Mouse (Mus musculus) midbrain, embryonic 11.5 days (tissue): Measurements from ENCODE around the gene Parp2. TPM values are rescaled to one million over a fixed set of nuclear protein-coding genes. Genes with fewer than 3 reads are reported as not detected.
"Not testable (repeated sequence)": the region's sequence is repeated elsewhere in the genome, so short reads cannot be mapped to it uniquely, and the experiment has no call there.

Source experiments
- ATAC-seq: fragments of 200-750 bp; cut with Nextera tagmentation; 2 replicates; pipeline ENCODE4 v1.8.0; 2017; ENCODE audit warnings: moderate TSS enrichment, moderate library complexity; ENCODE audit not compliant: low FRiP score
- DNase-seq: peaks from one replicate; pipeline ENCODE4 v3.0.0; 2015; ENCODE audit warnings: low spot score; ENCODE audit errors: missing footprints
- H3K27ac ChIP-seq: fragments of 300-500 bp; sonication (generic); 2 replicates; pipeline ENCODE4 v1.5.1; 2014; ENCODE audit warnings: low read depth, low read length
- H3K27me3 ChIP-seq: fragments of 300-500 bp; sonication (generic); 2 replicates; pipeline ENCODE4 v1.6.1; 2014; ENCODE audit warnings: mild to moderate bottlenecking, low read length, moderate library complexity, mixed read lengths; ENCODE audit not compliant: control insufficient read depth, insufficient read depth
- H3K36me3 ChIP-seq: fragments of 300-500 bp; sonication (generic); 2 replicates; pipeline ENCODE4 v1.6.1; 2014; ENCODE audit warnings: mild to moderate bottlenecking, low read length, moderate library complexity, mixed read lengths; ENCODE audit not compliant: control insufficient read depth, insufficient read depth
- H3K4me1 ChIP-seq: fragments of 300-500 bp; sonication (generic); 2 replicates; pipeline ENCODE4 v1.6.1; 2014; ENCODE audit warnings: low read length; ENCODE audit not compliant: control insufficient read depth, insufficient read depth
- H3K4me2 ChIP-seq: fragments of 300-500 bp; sonication (generic); 2 replicates; pipeline ENCODE4 v1.6.1; 2014; ENCODE audit warnings: mild to moderate bottlenecking, moderate library complexity
- H3K4me3 ChIP-seq: fragments of 300-500 bp; sonication (generic); 2 replicates; pipeline ENCODE4 v1.5.1; 2014; ENCODE audit warnings: low read depth, low read length
- H3K9ac ChIP-seq: fragments of 300-500 bp; sonication (generic); 2 replicates; pipeline ENCODE4 v1.6.1; 2014; ENCODE audit warnings: low read length
- H3K9me3 ChIP-seq: fragments of 300-500 bp; sonication (generic); 2 replicates; pipeline ENCODE4 v1.6.1; 2016; ENCODE audit warnings: low read length; ENCODE audit not compliant: control insufficient read depth
- WGBS: fragments of 180-500 bp; shearing (Covaris S2); extraction: QIAGEN DNeasy Blood & Tissue Kit; methylation state at CpG from one replicate; pipeline ENCODE4 v1.1.7; 2014; 5-methylcytosine and 5-hydroxymethylcytosine counted together
- polyA plus RNA-seq: library from polyadenylated mRNA; unstranded; fragments of >200 nt; fragmentation: Nextera tagmentation; extraction: Ambion mirVana; gene quantifications from 2 replicates; pipeline ENCODE4 v1.2.1, GENCODE M21; 2014

The Parp2 gene
- polyA plus RNA-seq, 1 experiment from 2014 or later = 61.9 TPM

GRCm38 (mm10) chr14:50865005-50865404 lies 57.4 kb downstream of the Parp2 start:
- H3K4me3 ChIP-seq, H3K9ac ChIP-seq, H3K4me2 ChIP-seq, H3K27me3 ChIP-seq, ATAC-seq, H3K27ac ChIP-seq, H3K4me1 ChIP-seq, H3K36me3 ChIP-seq, H3K9me3 ChIP-seq, DNase-seq: not testable (repeated sequence)

- no peak for DNase-seq
- no peak overlapping the region for H3K27ac ChIP-seq
- H3K9ac ChIP-seq = no peak overlapping the region
- WGBS = 98% methylated on average over 3 of the region's 3 CpGs
- H3K9me3 ChIP-seq = no peaks in the 10 kb centered on the region
- H3K4me2 ChIP-seq = no peak overlapping the region
- H3K27me3 ChIP-seq = no peaks in the 10 kb centered on the region
- no peaks in the 10 kb centered on the region for H3K36me3 ChIP-seq
- H3K4me3 ChIP-seq = no peak overlapping the region
- no peak for ATAC-seq
- H3K4me1 ChIP-seq = no peaks in the 10 kb centered on the region
Measured at GRCm38 (mm10) chr14:50866966-50867365, 59.3 kb downstream of the Parp2 start.

GRCm38 (mm10) chr14:50868211-50868610 lies 60.6 kb downstream of the Parp2 start:
- no peak for DNase-seq

GRCm38 (mm10) chr14:50868656-50869055 lies 61.0 kb downstream of the Parp2 start:
- Histone ChIP-seq H3K36me3 (no peaks in the 10 kb centered on the region), H3K4me3 (no peak overlapping the region), H3K4me1 (no peaks in the 10 kb centered on the region), H3K9ac (no peak overlapping the region), H3K27me3 (no peaks in the 10 kb centered on the region), H3K4me2 (no peak overlapping the region), H3K27ac (no peak overlapping the region), H3K9me3 (no peaks in the 10 kb centered on the region)
- ATAC-seq (no peak), DNase-seq (no peak)
- 98% methylated on average over 5 of the region's 5 CpGs for WGBS

More at GRCm38 (mm10) chr14:50868211-50868610, 60.6 kb downstream of the Parp2 start:
- no peak overlapping the region for H3K4me3 ChIP-seq
- WGBS = 80% methylated on average over 4 of the region's 4 CpGs
- H3K27me3 ChIP-seq = no peaks in the 10 kb centered on the region
- no peak overlapping the region for H3K27ac ChIP-seq
- no peak overlapping the region for H3K4me2 ChIP-seq
- H3K4me1 ChIP-seq = no peaks in the 10 kb centered on the region
- no peaks in the 10 kb centered on the region for H3K9me3 ChIP-seq
- no peaks in the 10 kb centered on the region for H3K36me3 ChIP-seq
- ATAC-seq = no peak
- H3K9ac ChIP-seq = no peak overlapping the region

- DNase-seq = peak; percentile 96
- H3K4me1 ChIP-seq = no peaks in the 10 kb centered on the region
- H3K4me3 ChIP-seq = peak within 1 kb of the TSS; percentile 48
- peak within 1 kb of the TSS; percentile 68 for H3K4me2 ChIP-seq
- peak within 1 kb of the TSS; percentile 71 for H3K9ac ChIP-seq
- WGBS = 7% methylated on average over 32 of the region's 32 CpGs
- no peaks in the 10 kb centered on the region for H3K27me3 ChIP-seq
- no peaks in the 10 kb centered on the region for H3K9me3 ChIP-seq
- H3K27ac ChIP-seq = no peak within 1 kb of the TSS
- H3K36me3 ChIP-seq = no peaks in the 10 kb centered on the region
- peak; percentile 92 for ATAC-seq
Measured at GRCm38 (mm10) chr14:50869889-50870804, 62.5 kb downstream of the Parp2 start, which contains the start of gene Tep1. TSS of gene Tep1 (minus strand) at chr14:50870560.

GRCm38 (mm10) chr14:50870805-50871143 lies 63.1 kb downstream of the Parp2 start:
- no peaks in the 10 kb centered on the region for H3K4me1 ChIP-seq
- H3K4me3 ChIP-seq = peak overlapping the region; percentile 48
- H3K27me3 ChIP-seq = no peaks in the 10 kb centered on the region
- no peak overlapping the region for H3K27ac ChIP-seq
- ATAC-seq (peak; percentile 25), DNase-seq (no peak)
- no peaks in the 10 kb centered on the region for H3K36me3 ChIP-seq
- peak overlapping the region; percentile 71; the same call in 1 of the 2 replicates for H3K9ac ChIP-seq
- WGBS = 35% methylated on average over 5 of the region's 5 CpGs
- no peaks in the 10 kb centered on the region for H3K9me3 ChIP-seq
- peak overlapping the region; percentile 68 for H3K4me2 ChIP-seq

Other genes starting within 250 kb of the Parp2 start
- gene Olfr744, start 193.0 kb upstream of the Parp2 start, polyA plus RNA-seq = not detected in 2 replicates
- gene Olfr745, start 168.5 kb upstream of the Parp2 start, polyA plus RNA-seq = not detected in 2 replicates
- gene Olfr746, start 160.8 kb upstream of the Parp2 start, polyA plus RNA-seq = not detected in 2 replicates
- gene Olfr747, start 114.6 kb upstream of the Parp2 start, polyA plus RNA-seq = not detected in 2 replicates
- gene Olfr748, start 100.5 kb upstream of the Parp2 start, polyA plus RNA-seq = not detected in 2 replicates
- gene Olfr749, start 62.7 kb upstream of the Parp2 start, polyA plus RNA-seq = not detected in 2 replicates
- gene Ttc5, start 22.3 kb upstream of the Parp2 start, polyA plus RNA-seq = 102 and 105 TPM in 2 replicates
- gene Ccnb1ip1, start 109 bp upstream of the Parp2 start, polyA plus RNA-seq = not detected in 2 replicates
- 4.9 and 5.5 TPM in 2 replicates for gene Tep1, start 62.7 kb downstream of the Parp2 start, polyA plus RNA-seq
- 0.15 and 0.25 TPM in 2 replicates for gene Klhl33, start 89.7 kb downstream of the Parp2 start, polyA plus RNA-seq
- gene Osgep, start 117.1 kb downstream of the Parp2 start, polyA plus RNA-seq = 157 and 165 TPM in 2 replicates
- gene Apex1, start 117.1 kb downstream of the Parp2 start, polyA plus RNA-seq = 401 and 413 TPM in 2 replicates
- 48.4 and 59.0 TPM in 2 replicates for gene Pip4p1, start 123.0 kb downstream of the Parp2 start, polyA plus RNA-seq
- gene Pnp, start 123.2 kb downstream of the Parp2 start, polyA plus RNA-seq = 73.6 and 76.3 TPM in 2 replicates
- not detected in 2 replicates for gene Gm49342, start 136.7 kb downstream of the Parp2 start, polyA plus RNA-seq
- gene Pnp2, start 148.2 kb downstream of the Parp2 start, polyA plus RNA-seq = 0.55 and 0.57 TPM in 2 replicates
- gene Rnase10, start 199.9 kb downstream of the Parp2 start, polyA plus RNA-seq = not detected in 2 replicates
- not detected in 2 replicates for gene Rnase9, start 234.0 kb downstream of the Parp2 start, polyA plus RNA-seq
- not detected in 2 replicates for gene Rnase11, start 242.3 kb downstream of the Parp2 start, polyA plus RNA-seq
- not detected in 2 replicates for gene Rnase12, start 249.8 kb downstream of the Parp2 start, polyA plus RNA-seq